Mouse (Mus musculus) liver, adult 2 months (tissue): ENCODE measurements around the gene Hint1. TPM values are rescaled to one million over a fixed set of nuclear protein-coding genes. Genes with fewer than 3 reads are reported as not detected.
A peak's percentile ranks its signal among the peaks of the same experiment; 100 is the strongest.
"Not testable (repeated sequence)": the region's sequence is repeated elsewhere in the genome, so short reads cannot be mapped to it uniquely, and the experiment has no call there.

Experiments
- DNase-seq: peaks from one replicate; pipeline ENCODE4 v3.0.0-alpha.2; 2011; ENCODE audit warnings: low read depth, low spot score; ENCODE audit errors: extremely low read depth
- H3K27ac ChIP-seq: fragments of 200-500 bp; replicated peaks from 2 replicates; pipeline ENCODE4 v1.5.1; 2012; ENCODE audit warnings: low read depth, mild to moderate bottlenecking, control low read depth, inconsistent platforms, low read length; ENCODE audit not compliant: insufficient read depth
- H3K27me3 ChIP-seq: fragments of 200-500 bp; 2 replicates; pipeline ENCODE4 v1.6.1; 2012; ENCODE audit warnings: mild to moderate bottlenecking, moderate library complexity, low read length, inconsistent platforms; ENCODE audit not compliant: control insufficient read depth, insufficient read depth
- H3K36me3 ChIP-seq: fragments of 200-500 bp; 2 replicates; pipeline ENCODE4 v1.6.1; 2012; ENCODE audit warnings: low read length, inconsistent platforms; ENCODE audit not compliant: control insufficient read depth, insufficient read depth
- H3K4me1 ChIP-seq: fragments of 200-500 bp; 2 replicates; pipeline ENCODE4 v1.6.1; 2011; ENCODE audit warnings: low read length; ENCODE audit not compliant: control insufficient read depth, insufficient read depth
- H3K4me3 ChIP-seq: fragments of 200-500 bp; 2 replicates; pipeline ENCODE4 v1.5.1; 2011; ENCODE audit warnings: low read depth, mild to moderate bottlenecking, control low read depth, low read length, moderate library complexity; ENCODE audit not compliant: insufficient read depth
- H3K79me2 ChIP-seq: fragments of 200-500 bp; 2 replicates; pipeline ENCODE4 v1.6.1; 2012; ENCODE audit warnings: inconsistent platforms, mild to moderate bottlenecking, low read length, moderate library complexity; ENCODE audit not compliant: control insufficient read depth, insufficient read depth
- H3K9ac ChIP-seq: fragments of 200-500 bp; 2 replicates; pipeline ENCODE4 v1.6.1; 2012; ENCODE audit warnings: low read depth, mild to moderate bottlenecking, control low read depth, inconsistent platforms, low read length
- CTCF ChIP-seq: fragments of 200-500 bp; IDR thresholded peaks from 2 replicates; pipeline ENCODE4 v1.5.1; 2011; ENCODE audit warnings: low read depth, low read length, control low read depth
- POLR2A ChIP-seq: fragments of 200-500 bp; IDR thresholded peaks from 2 replicates; pipeline ENCODE4 v1.6.1; 2011; ENCODE audit warnings: low read length, control low read depth; ENCODE audit not compliant: insufficient read depth; ENCODE audit errors: extremely low read depth
- WGBS: fragments of 180-500 bp; shearing (Covaris S2); methylation state at CpG from one replicate; pipeline ENCODE4 v1.1.7; 2018; 5-methylcytosine and 5-hydroxymethylcytosine counted together
- polyA plus RNA-seq: library from polyadenylated mRNA; depleted of rRNA; stranded (reverse); fragments of >200 nt; gene quantifications from 2 replicates; pipeline ENCODE4 v1.2.3, GENCODE M21; 2012
- total RNA-seq: library from RNA; depleted of rRNA; stranded (reverse); fragments of >200 nt; gene quantifications from 2 replicates; pipeline ENCODE4 v1.2.3, GENCODE M21; 2014

The Hint1 gene
- total and polyA plus RNA-seq, 2 experiments: 629 to 664 TPM

DNA sequence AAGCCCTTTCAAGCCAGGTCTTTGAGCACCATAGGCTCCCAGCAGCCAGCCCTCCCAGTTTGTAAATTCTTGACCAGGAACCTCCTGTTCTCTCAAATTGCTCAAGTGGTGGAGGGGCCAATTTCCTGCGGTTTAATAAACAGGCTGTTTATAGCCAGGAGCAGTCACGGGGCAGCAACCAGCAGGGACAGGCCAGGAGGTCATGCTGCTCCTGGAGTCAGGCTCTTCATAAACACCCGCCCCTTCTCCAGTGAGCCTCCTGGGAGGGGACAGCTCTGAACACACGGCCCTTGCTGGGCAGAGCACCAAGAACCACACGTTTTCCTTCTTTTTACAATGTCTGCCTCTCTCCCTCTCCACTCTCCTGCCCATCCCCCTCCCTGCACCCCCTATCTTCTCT is 18.8 kb downstream of the Hint1 start:
- WGBS: 28% methylated on average over 5 of the region's 5 CpGs
- no peak overlapping the region for H3K9ac ChIP-seq
- no peaks in the 10 kb centered on the region for H3K79me2 ChIP-seq
- no peak overlapping the region for H3K4me3 ChIP-seq
- TF ChIP-seq CTCF (no peak), POLR2A (no peak)
- H3K27ac ChIP-seq: peak overlapping the region; percentile 69
- H3K4me1 ChIP-seq: peaks cover 4% of the 10 kb centered on the region; the same call in 1 of the 2 replicates
- H3K27me3 ChIP-seq: no peaks in the 10 kb centered on the region
- peak; percentile 57 for DNase-seq
- no peaks in the 10 kb centered on the region for H3K36me3 ChIP-seq

DNA sequence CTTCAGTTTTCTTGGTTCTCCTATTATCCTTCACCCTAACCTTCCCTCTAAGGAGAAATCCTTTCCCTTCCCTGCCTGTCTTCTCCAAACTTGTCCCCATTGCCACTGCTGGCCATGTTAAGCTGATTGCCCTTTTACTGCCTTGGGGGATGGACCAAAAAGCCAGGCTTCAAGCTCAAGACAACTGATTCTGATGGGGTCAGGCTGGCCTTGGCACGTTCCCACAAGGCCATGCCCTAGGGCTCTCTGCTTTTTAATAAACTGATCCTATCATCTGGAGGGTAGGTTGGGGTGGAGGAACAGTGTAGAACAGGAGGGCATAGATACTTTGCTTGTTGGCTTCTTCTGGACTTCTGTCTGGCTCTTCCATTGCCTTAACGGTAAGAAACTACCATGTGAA is 19.2 kb downstream of the Hint1 start:
- WGBS: 96% methylated on average over 2 of the region's 2 CpGs
- Histone ChIP-seq H3K36me3 (no peaks in the 10 kb centered on the region), H3K27me3 (no peaks in the 10 kb centered on the region), H3K4me3 (no peak overlapping the region), H3K4me1 (peaks cover 4% of the 10 kb centered on the region; the same call in 1 of the 2 replicates), H3K9ac (no peak overlapping the region), H3K27ac (peak overlapping the region; percentile 47), H3K79me2 (no peaks in the 10 kb centered on the region)
- TF ChIP-seq CTCF (no peak), POLR2A (no peak)
- DNase-seq: no peak

DNA sequence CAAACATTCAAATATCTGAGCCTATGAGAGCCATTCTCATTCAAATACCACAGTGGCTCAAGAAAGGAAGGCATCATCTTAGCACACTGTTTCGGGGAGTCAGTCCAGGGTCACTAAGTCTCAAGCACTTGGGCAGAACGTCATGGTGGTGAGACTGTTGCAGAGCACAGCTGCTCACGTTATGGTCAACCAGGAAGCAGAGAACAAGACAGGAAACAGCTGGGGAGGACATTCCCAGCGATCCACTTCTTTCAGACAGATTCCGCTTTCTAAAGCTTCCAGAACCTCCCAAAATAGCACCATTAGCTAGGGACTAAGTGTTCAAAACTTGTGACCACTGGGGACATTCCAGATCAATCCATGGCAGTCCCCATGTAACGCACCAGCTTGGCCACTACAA is 21.7 kb downstream of the Hint1 start:
- WGBS: 79% methylated on average over 6 of the region's 6 CpGs
- TF ChIP-seq POLR2A (no peak), CTCF (no peak)
- H3K9ac ChIP-seq: no peak overlapping the region
- no peak for DNase-seq
- H3K27me3 ChIP-seq: no peaks in the 10 kb centered on the region
- no peak overlapping the region for H3K4me3 ChIP-seq
- no peaks in the 10 kb centered on the region for H3K36me3 ChIP-seq
- H3K79me2 ChIP-seq: no peaks in the 10 kb centered on the region
- H3K27ac ChIP-seq: no peak overlapping the region
- H3K4me1 ChIP-seq: no peaks in the 10 kb centered on the region

DNA sequence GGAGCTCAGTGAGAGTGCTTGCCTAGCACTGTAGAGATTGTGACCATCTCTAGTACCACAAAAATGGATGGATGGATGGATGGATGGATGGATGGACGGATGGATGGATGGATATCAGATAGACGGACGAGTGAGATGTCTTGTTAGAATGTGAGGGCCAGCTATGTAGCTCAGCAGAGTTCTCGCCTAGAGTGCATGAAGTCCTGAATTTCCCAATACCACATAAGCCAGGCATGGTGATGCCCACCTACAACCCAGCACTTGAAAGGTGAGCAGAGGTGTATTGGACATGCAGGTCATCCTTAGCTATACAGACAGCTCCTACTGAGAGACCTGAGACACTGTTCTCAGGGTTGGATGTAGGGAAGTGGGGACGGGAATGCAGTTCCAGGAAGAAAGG is 25.2 kb downstream of the Hint1 start:
- Histone ChIP-seq H3K9ac (no peak overlapping the region), H3K27ac (no peak overlapping the region), H3K27me3 (no peaks in the 10 kb centered on the region), H3K79me2 (no peaks in the 10 kb centered on the region), H3K4me1 (no peaks in the 10 kb centered on the region), H3K4me3 (no peak overlapping the region), H3K36me3 (no peaks in the 10 kb centered on the region)
- no peak for DNase-seq
- no peak for TF ChIP-seq CTCF
- TF ChIP-seq POLR2A: no peak
- WGBS: 90% methylated on average over 5 of the region's 5 CpGs

DNA sequence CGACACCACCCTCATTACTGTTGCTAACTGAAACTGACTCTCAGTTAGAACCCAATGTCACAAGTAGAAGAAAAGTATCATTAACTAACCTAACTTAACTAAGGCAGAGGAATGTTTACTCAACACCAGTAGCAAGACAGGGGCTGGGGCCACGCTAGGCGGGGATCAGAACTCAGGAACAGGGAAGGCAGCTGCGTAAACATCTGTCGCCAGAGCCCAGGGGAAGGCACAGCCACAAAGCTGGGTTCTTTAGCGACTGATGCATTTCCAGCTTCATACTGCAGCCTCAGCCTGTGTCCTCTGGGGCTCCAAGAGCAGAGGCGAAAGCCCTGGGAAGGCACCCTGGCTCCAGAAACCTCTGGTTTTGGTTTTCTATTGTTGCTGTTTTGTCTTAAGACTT is 25.9 kb downstream of the Hint1 start:
- Histone ChIP-seq H3K79me2 (no peaks in the 10 kb centered on the region), H3K9ac (no peak overlapping the region), H3K36me3 (no peaks in the 10 kb centered on the region), H3K4me1 (no peaks in the 10 kb centered on the region), H3K4me3 (no peak overlapping the region), H3K27me3 (no peaks in the 10 kb centered on the region), H3K27ac (no peak overlapping the region)
- 75% methylated on average over 7 of the region's 7 CpGs for WGBS
- DNase-seq: no peak
- no peak for TF ChIP-seq POLR2A
- TF ChIP-seq CTCF: no peak

DNA sequence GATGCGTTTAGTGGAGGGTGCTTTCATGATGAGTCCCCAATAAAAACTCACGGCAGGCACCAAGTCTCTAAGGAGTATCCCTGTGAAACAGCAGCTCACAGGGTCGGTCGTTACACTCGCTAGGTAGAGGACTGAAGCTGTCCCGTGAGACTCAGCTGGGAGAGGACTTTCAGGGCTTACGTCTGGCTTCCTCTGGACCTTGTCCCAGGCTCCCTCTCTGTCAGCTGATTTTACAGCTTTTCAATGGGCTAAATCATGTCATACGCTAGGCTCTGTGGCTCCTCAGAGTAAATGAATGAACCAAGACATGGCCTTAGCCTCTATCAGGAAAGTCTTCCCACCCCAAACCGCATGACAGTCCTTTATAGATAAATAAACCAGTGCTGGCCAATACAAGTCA is 28.4 kb downstream of the Hint1 start:
- Histone ChIP-seq H3K4me3 (no peak overlapping the region), H3K36me3 (no peaks in the 10 kb centered on the region), H3K9ac (no peak overlapping the region), H3K4me1 (no peaks in the 10 kb centered on the region), H3K79me2 (no peaks in the 10 kb centered on the region), H3K27ac (no peak overlapping the region), H3K27me3 (peaks cover 3% of the 10 kb centered on the region; the same call in 1 of the 2 replicates)
- DNase-seq: no peak
- TF ChIP-seq CTCF: no peak
- TF ChIP-seq POLR2A: no peak
- 85% methylated on average over 9 of the region's 9 CpGs for WGBS

DNA sequence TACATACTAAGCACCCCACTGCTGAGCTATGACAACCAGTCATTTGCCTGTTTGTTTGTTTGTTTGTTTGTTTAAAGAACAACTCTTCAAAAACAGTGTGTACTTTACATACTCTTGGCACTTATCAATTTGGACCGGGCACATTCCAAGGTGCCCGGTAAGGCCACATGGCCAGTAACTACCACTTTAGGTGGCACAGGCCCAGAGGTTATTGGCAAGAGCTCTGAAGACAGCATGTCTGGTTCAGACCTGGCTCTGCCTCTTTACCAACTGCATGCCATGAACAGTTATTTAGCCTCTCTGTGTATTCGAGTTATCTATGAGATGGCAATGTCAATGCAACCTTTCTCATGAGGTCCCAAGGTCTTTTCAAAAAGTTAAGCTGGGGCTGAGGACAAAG is 30.5 kb downstream of the Hint1 start:
- not testable (repeated sequence) for H3K36me3 ChIP-seq, DNase-seq, H3K27ac ChIP-seq, H3K4me3 ChIP-seq, H3K79me2 ChIP-seq, H3K9ac ChIP-seq, H3K4me1 ChIP-seq, H3K27me3 ChIP-seq
- WGBS: 50% methylated on average over 3 of the region's 3 CpGs
